Mouse (Mus musculus) MEL (cell line): ENCODE results near the gene Chrne.

Experiments used
- CTCF ChIP-seq, 3 experiments: IDR thresholded peaks in 2 of 3; conservative IDR thresholded peaks in 1 of 3; 2 replicates each; pipeline ENCODE4 v1.5.1; 2011 to 2012; ENCODE audit warnings: low read length in 3 of 3, low read depth in 2 of 3, mild to moderate bottlenecking in 2 of 3, improper control_type of control experiment in 1 of 3, inconsistent platforms in 1 of 3, mixed read lengths in 1 of 3, moderate library complexity in 1 of 3; ENCODE audit not compliant: control insufficient read depth in 1 of 3, insufficient read depth in 1 of 3, poor library complexity in 1 of 3, severe bottlenecking in 1 of 3
- ETS1 ChIP-seq: IDR thresholded peaks from 2 replicates; pipeline ENCODE4 v1.6.1; 2012; ENCODE audit warnings: low read depth, mild to moderate bottlenecking, inconsistent platforms, low read length, improper control_type of control experiment, moderate library complexity
- GABPA ChIP-seq: IDR thresholded peaks from 2 replicates; pipeline ENCODE4 v1.6.1; 2012; ENCODE audit warnings: low read depth, mild to moderate bottlenecking, inconsistent platforms, low read length, improper control_type of control experiment, moderate library complexity
- KAT2A ChIP-seq: conservative IDR thresholded peaks from 2 replicates; pipeline ENCODE4 v1.6.1; 2012; ENCODE audit warnings: low read depth, low read length, improper control_type of control experiment, inconsistent platforms
- MAFK ChIP-seq: IDR thresholded peaks from 2 replicates; pipeline ENCODE4 v1.6.1; 2011; ENCODE audit warnings: low read depth, mild to moderate bottlenecking, low read length, improper control_type of control experiment, borderline replicate concordance
- MAZ ChIP-seq: IDR thresholded peaks from 2 replicates; pipeline ENCODE4 v1.6.1; 2012; ENCODE audit warnings: low read depth, mild to moderate bottlenecking, inconsistent platforms, low read length, improper control_type of control experiment
- MXI1 ChIP-seq: IDR thresholded peaks from 2 replicates; pipeline ENCODE4 v1.6.1; 2011; ENCODE audit warnings: mild to moderate bottlenecking, low read depth, low read length, improper control_type of control experiment
- RAD21 ChIP-seq: IDR thresholded peaks from 2 replicates; pipeline ENCODE4 v1.6.1; 2011; ENCODE audit warnings: mild to moderate bottlenecking, low read depth, low read length, improper control_type of control experiment
- RCOR1 ChIP-seq: IDR thresholded peaks from 2 replicates; pipeline ENCODE4 v1.6.1; 2012; ENCODE audit warnings: low read depth, mild to moderate bottlenecking, inconsistent platforms, low read length, improper control_type of control experiment
- USF2 ChIP-seq, 2 experiments: IDR thresholded peaks; 2 replicates each; pipeline ENCODE4 v1.6.1; 2011 to 2012; ENCODE audit warnings: improper control_type of control experiment in 2 of 2, low read length in 2 of 2, borderline replicate concordance in 1 of 2, inconsistent platforms in 1 of 2, low read depth in 1 of 2, mild to moderate bottlenecking in 1 of 2; ENCODE audit not compliant: insufficient read depth in 1 of 2

GRCm38 (mm10) chr11:70612505-70612904, 6.5 kb downstream of the Chrne start:
- no peak for TF ChIP-seq MAFK
- TF ChIP-seq RAD21, result no peak
- TF ChIP-seq MXI1, result no peak
- TF ChIP-seq ETS1, result no peak
- peak in 2 of 3 experiments; percentile 22 to 34; a peak in 4 of 6 replicates for TF ChIP-seq CTCF (IDR thresholded peaks at IDR 0.05 in 2 of 3, conservative IDR thresholded peaks at IDR 0.05 in 1 of 3; ENCODE audit: control insufficient read depth in 1 of 3, insufficient read depth in 1 of 3, low read depth in 2 of 3, low read length in 3 of 3, poor library complexity in 1 of 3, severe bottlenecking in 1 of 3)
- TF ChIP-seq GABPA, result no peak
- TF ChIP-seq USF2 (IDR thresholded peaks at IDR 0.05; ENCODE audit: borderline replicate concordance in 1 of 2, insufficient read depth in 1 of 2, low read depth in 1 of 2, low read length in 2 of 2), result no peak
- no peak for TF ChIP-seq MAZ
- no peak for TF ChIP-seq KAT2A
- no peak for TF ChIP-seq RCOR1
